Mouse (Mus musculus) liver, embryonic 14.5 days (tissue): ENCODE measurements around the gene Sppl3.

Experiments
- CTCF ChIP-seq: IDR thresholded peaks from 2 replicates; pipeline ENCODE4 v1.5.1; 2016; ENCODE audit warnings: antibody characterized with exemption, low read depth, control low read depth
- EP300 ChIP-seq: IDR thresholded peaks from 2 replicates; pipeline ENCODE4 v1.6.1; 2016; ENCODE audit warnings: antibody characterized with exemption, low read depth

DNA sequence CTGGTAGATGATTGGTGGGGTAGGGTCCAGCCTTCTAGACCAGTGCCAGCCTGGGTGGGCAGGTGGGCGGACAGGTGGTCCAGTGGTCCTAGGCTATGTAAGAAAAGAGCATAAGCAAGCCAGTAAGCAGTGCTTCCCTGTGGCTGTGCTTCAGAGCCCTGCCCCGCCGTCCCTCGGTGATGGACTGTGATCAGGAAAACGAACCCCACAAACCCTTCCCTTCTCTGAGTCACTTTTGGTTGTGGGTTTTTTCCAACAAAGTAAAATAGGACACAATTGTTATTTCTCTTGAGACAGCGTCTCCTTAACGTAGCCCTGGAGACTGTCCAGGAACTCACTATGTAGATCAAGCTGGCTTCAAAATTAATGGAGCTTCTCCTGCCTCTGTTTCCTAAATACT lies 52.5 kb downstream of the Sppl3 start:
- TF ChIP-seq CTCF (no peak), EP300 (no peak)
